Mouse (Mus musculus) left cerebral cortex, postnatal 4 days (tissue): ENCODE measurements around the gene Slc13a1. TPM values are rescaled to one million over a fixed set of nuclear protein-coding genes. Genes with fewer than 3 reads are reported as not detected.
"Not testable (repeated sequence)": the region's sequence is repeated elsewhere in the genome, so short reads cannot be mapped to it uniquely, and the experiment has no call there.

ENCODE experiments used
- DNase-seq: peaks from one replicate; pipeline ENCODE4 v3.0.0-alpha.2; 2022
- intact Hi-C: fragments of 180-260 bp; cut with DNase I; formaldehyde crosslinking; loops from one replicate; pipeline ENCODE4 v1.15.1; 2025
- total RNA-seq, 2 experiments: library from RNA; stranded (reverse); gene quantifications; 2 replicates each; pipeline ENCODE4 v1.2.3; 2021

Gene Slc13a1
- under 1 TPM; 0.52 TPM for total RNA-seq

DNA sequence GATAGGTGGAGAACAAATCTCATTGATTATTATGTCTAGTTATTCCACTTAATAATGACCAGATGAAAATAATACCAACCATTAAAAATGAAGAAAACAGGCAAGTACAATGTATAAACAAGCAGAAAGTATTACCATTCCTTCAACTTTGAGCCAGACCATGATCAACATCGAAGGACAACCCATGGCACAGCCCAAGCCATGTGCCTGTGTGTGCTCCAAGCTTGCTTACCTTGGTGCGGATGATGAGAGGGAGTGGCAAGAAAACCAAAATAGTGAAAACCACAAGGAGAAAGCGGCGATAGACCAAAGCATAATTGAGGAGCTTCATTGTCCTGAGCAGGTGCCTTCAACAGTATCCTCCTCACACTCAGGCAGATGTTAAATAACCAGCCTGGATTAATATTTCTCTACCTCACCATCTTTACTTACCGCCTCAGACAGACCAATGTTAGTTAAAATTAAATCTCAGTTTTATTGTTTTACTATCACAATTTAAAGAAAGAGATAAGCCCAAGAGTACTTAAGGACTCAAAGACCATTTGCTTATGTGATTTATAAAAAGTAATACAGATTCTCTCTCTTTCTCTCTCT is at the start of gene Slc13a1:
TSS of gene Slc13a1 (minus strand) at position 359 of the 594 bp plus-strand sequence.
- DNase-seq = no peak
- intact Hi-C loops = no loop called here

DNA sequence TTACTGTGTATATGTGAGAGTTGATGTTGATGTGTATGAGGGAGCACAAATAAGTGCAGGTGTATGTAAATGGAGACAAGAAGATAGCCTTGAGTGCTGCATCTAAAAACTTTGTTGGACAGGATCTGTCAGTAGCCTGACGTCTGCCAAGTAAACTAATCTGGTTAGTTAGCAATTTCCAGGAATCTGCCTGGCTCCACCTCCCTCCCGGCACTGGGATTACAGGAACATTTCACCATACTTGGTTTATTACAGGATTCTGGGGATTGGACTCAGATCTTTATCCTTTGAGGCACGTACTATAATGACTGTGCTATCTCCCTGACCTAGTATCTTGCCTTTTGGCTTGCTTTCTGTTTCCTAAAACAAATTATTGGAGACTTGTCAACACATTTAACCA is 40.0 kb upstream of the Slc13a1 start:
- intact Hi-C loops = no loop called here
- DNase-seq = no peak

DNA sequence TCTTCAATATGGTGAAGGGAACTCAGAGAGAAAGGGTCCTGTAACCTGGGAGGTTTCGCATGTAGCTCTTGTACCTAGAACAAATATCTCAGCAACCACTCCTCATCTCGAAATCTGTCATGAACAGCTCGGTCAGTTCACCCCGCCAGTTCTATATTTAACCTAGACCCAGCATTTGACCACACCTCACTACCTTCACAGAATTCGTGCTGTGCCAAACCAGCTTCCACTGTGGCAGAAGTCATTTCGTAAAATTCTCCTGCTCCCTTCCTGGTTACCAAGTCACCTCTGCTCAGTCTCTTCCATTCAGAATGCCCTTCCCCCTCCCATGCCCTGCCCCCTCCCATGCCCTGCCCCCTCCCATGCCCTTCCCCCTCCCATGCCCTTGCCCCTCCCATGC is 34.3 kb upstream of the Slc13a1 start:
- intact Hi-C loops = no loop called here
- no peak for DNase-seq

DNA sequence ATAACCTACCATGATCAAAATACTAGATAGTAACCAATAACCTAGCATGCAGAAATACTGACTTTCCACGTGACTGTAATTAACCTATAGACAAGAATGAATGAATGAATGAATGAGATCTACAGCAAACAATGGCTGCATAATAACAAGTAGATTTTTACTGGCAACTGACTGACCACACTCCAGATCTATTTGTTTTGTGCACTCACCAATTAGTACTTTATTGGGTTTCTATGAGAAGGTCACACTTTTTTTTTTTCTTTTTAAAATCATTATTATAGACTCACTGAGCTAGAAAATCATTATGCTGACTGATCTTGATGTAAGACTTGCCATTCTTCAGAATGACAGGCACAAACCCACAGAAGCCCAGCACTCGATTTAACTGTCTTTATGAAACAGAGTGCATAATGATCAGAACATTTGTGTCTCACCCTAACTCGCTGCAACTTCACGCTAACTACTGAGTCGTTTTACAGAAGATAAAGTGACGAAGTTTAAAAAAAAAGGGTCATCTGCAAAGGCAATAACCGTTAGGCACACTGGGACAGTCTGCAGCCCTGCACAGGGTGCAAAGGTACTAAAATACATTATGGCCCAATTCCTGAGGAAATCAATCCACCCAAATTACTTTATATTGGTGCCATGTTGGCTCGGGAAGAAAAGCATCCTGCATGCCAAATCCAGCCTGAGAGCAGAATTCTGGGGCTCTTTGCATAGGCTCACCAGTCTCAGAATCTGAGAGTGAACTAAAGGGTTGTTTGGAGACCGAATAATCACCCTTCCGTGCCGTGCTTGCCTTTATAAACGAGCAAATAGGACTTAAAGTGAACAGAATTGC is 33.0 kb upstream of the Slc13a1 start:
- intact Hi-C loops = no loop called here
- no peak for DNase-seq

DNA sequence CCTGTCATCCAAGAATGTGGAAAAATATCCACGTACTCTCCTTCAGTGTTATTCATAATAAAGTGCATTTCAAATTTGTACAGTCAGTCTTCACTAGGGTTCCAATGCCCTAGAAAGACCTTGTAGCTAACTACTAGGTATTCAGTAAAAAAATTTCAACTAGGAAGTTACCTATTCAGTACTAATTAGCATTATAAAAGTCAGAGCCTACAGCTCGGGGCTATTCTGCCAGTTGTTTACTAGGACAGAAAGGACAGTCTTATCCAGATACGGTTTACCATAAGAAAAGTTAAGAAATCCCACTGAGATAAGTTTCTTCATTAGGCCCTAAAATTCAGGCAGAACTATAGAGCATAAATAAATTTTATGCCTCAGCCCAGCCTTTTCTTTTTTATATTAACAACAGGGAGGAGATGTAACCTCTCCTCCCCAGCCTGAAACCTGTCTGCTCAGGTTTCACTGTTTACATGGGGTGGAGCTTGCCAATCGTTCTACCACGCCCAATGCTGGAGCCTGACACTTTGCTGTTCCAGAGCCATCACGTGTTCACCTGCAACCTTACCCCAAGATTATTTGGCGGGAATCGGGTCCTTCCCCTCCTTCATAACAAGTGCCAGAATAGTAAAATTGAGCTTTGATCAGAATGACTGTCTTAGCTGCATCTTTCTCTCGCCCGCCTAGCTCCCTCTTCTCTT is 29.8 kb upstream of the Slc13a1 start:
- intact Hi-C loops, DNase-seq: not testable (repeated sequence)

DNA sequence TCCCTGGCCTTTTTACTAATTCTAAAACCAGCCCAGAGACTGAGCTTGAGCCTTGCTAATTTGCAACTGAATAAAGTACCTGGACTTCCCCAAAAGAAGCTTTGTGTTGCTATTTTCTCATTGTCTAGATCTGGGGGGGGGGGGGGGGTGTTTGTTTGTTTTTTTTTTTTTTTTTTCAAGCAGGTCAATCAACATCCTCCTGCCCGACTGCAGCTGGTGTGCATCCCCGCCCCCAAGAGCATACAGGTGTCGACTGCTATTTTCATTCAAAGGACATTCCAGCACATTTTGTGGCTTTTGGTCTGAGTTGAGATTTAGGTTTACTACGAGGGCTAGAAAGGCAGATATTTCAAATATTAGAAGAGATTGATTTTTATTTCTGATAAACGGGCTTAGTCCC is 28.5 kb upstream of the Slc13a1 start:
- intact Hi-C loops, DNase-seq: not testable (repeated sequence)

DNA sequence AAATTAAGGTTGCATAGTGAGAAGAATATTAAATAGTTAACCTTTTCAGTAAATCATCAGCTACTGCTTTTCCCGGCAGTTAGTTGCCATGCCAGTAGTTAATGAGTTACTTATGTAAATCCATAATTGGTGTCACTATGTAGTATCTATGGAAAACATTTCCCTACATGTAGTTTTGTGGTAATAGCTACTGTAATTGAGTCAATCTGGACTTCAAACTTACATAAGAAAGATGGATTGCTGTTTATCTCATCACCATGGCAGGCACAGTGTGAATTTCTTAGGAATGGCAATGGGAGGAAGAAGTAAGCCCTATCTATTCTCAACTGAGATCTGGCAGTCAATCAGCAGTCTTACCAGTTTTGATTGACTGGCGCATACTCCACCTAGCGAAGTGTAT is 15.5 kb upstream of the Slc13a1 start:
- DNase-seq = no peak
- intact Hi-C loops = loop anchor here (5.0 kb wide), 1 partner anchor 321 kb away; no protein-coding TSS in a partner anchor

DNA sequence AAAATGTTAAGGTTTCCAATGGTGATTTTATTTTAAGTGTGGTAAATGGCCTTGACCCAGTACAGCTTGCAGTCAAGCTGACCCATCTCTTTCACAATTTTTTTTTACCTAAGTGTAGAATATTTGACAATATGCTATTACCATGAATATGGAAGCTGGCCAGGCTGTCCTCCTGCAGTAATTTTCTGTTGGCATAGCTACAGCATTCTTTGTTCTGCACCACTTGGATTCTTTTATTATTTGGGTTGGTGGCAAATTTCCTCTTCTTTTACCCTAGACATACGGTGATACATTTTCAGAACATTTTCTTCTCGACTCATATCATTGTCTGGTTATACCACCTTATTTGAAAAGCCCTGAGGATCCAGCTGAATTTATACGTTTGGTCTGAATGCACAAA is 7.5 kb upstream of the Slc13a1 start:
- DNase-seq = no peak
- intact Hi-C loops = no loop called here

DNA sequence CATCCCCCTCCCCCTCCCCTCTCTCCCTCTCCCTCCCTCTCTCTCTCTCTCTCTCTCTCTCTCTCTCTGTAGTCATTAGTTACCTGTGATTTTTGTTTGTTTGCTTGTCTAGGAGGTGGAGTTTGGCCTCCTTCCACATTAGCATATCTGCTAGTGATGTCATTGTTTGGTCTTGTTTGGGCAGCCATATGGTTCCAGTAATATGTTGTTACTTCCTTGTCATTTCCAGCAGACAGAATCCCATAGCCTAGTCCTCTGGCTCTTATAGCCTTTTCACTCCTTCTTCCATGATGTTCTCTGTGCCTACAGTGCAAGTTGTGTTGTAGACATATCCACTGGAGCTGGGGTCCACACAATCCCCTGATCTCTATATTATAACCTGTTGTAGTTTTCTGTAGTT is 6.1 kb upstream of the Slc13a1 start:
- intact Hi-C loops = no loop called here
- DNase-seq = no peak

DNA sequence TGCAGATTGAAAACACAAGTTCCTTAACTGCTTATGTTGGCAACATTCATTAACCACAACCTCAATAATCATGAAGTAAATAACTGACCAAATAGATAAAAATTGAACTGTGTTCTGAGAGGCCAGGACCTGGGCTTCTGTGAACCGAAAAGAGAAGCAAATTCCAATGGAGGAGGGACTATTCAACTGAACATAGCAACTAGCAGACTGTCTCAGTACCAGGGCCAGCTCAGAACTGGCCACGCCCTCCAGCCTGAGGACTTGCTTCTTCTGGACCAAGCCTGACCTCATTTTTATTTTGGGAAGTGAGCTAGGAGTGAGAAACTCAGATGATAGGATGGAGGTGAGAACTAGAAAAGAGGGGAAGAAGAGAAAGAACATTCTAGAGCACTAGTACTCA is 4.8 kb upstream of the Slc13a1 start:
- intact Hi-C loops = no loop called here
- no peak for DNase-seq

DNA sequence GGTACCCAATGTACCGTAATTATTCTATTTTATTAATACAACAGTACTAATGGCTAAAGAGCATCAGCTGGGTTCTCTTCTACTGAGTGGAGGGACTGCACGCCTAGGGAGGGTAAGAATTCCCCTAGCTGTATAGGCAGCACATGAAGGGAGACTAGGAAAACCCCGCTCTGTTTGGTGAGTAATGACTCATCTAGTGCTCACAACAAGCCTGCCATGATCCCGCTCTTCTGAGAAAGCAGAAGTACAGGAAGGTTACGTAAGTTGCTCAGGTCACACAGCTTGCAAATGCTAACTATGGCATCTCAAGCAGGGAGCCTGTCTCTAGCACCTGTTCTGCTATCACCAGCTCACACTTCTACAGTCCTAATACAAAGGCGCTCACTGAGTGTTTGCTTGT is 1.1 kb downstream of the Slc13a1 start:
- DNase-seq = no peak
- intact Hi-C loops = no loop called here

DNA sequence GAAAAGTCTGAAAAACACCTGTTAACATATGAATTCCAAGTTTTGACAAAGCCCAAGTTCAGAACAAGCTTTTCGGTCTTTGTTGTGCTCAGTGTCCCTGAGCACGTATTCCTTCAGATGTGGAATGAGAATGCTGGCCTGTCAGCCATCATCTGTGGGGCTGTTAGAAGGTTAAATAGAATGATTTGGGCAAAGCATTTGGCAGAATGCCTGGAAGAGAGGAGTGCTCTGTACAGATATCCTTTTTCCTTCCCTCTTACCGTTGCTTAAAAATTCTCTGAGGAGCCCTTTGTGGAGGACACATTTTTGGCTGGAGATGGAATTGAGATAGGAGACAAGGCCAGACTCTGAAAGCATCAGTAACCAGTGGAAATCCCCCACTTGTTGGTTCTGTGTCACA is 2.6 kb downstream of the Slc13a1 start:
- DNase-seq = no peak
- intact Hi-C loops = no loop called here

DNA sequence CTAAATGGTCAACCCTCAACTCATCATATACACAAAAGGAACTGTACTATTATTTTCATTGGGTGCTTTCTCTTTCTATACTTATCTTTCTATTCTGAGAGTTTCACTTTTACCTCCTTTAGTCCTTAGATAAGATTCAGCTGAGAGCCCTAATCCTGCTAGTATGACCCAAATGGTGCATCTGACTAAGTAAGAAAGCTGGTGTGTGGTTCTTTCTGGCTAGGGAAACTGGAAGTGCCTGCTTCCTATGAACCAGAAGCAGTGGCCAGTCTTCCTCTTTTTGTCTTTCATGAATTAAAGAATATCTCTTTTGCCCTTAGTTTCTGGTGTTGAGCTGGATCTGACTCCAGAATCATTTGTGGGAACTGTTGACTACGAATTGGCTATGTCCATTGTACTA is 8.1 kb downstream of the Slc13a1 start:
- no peak for DNase-seq
- intact Hi-C loops = no loop called here

DNA sequence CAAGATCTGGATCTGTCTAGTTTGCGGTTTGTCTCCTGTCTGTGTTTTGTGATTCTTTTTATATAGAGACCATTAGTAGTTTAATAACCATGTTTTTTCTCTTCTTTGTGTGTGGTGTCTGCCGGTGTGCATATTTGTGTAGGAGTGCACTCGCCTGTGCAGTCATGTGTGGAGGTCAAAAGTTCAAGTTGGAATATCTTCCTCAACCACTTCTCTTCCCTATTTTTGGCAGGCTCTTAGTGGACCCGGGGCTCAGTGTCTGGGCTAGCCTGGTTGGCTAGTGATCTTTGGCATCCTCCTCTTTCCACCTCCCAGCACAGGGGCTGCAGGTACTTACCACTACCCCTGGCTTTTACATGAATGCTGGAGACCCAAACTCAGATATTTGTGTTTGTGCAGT is 13.0 kb downstream of the Slc13a1 start:
- intact Hi-C loops = no loop called here
- DNase-seq = no peak

DNA sequence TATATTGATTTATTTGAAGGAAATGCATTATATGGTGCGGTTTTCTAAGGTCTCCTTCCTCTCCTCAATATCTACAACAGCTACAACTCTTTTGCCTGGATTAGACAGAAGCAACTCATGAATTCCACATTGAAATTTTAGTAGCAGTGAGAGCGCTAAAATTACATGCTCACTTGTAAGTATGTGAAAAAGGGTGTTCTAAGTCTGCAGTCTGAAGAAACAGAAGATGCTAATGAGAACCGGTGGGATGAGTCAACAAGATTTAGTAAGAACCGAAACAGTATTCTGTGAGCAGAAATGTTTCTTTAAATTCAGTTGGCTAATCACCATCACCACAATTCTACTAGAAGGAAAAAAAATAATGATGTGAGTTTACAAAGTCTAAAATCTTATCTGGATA is 34.9 kb downstream of the Slc13a1 start:
- intact Hi-C loops = no loop called here
- no peak for DNase-seq

DNA sequence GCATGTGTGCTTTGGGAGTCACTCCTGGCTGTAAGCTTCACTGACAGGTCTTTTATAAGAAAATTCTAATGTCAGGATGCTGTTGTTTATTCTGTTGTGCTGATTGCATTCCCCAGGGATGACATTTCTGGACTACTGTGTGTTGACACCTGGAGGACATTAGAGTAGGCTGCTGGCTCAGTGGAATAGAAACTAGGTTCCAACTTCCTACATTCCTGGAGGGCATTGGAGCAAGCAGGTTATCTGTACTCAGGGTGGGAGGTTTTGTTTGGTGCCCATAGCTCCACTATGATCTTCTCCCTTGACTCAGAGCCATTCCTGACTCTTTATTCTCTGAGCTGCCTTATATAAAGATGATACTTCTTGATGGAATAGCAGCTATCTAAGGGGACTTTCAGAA is 45.3 kb downstream of the Slc13a1 start:
- intact Hi-C loops = no loop called here
- no peak for DNase-seq

DNA sequence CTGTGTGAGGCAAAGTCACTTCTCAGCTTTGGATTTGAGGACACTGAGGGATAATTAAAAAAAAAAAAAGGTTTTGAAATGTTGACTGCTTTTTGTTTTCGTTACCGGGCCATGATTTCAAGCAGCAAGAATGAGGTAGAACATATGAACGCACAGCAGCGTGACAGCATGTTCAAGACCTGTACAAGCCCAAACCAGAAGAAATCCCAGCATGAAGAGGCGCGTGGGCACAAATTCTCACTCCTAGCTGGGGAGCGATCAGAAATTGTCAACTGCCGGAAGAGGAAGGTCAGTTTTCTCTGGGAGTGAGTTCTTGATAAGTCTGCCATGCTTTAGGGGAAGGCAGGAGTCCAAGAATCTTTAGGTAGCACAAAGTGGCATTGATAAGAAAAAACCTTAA is 56.3 kb downstream of the Slc13a1 start:
- intact Hi-C loops = no loop called here
- peak; percentile 33 for DNase-seq

DNA sequence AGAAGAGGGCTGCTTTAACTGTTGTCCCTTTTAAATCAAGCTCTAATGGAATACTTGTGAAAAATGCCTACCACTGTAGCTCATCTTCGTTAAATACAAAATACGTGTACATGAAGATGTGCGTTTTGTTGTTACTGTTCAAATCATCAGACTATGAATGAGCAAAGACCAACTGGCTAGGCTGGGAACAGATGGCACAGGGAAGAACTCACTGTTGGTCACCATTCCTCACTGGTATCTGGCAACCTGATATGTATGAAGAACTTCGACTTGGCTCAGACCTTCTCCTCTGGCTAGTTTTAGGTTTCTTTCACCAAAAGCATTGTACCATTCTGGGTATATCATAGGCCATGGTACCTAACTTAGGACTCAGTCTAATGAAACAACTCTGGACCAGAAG is 59.4 kb downstream of the Slc13a1 start:
- no peak for DNase-seq
- intact Hi-C loops = no loop called here

DNA sequence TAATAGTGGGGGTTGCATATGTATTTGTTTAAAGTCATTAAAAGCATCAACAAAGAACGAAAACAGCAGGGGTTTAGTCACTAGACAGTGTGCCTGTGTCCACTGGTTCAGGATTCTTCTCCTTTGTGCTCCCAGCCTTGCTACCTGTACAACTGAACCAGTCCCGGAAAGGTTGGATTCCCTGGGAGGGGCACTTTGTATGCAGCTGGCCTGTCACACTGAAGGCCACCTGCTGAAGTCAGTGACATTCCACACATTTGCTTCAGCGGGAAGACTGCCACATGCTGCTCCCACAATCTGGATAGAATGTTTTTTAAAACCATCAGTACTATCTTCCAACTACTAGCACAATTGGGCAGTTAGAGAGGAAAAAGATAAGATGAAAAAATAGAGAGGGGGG is 61.7 kb downstream of the Slc13a1 start:
- intact Hi-C loops = no loop called here

DNA sequence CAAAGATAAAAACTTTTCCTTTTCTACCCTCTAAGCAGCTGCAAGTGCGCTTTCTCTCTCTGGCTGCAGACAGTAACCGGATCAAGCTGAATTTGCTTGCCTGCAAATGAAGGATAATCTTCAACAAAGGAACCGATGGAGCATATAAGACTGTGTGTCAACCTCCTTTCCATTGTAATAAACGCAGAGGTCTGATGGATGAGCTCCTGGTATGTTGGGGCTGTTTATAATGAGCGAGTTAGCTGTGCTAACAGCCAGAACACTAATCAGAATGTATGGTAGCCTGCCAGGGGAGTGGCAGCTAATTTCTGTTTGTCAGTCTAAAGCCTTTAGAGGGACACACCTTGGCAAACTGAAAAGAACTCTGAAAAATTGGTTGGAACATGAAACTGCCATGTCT is 62.2 kb downstream of the Slc13a1 start:
- peak; percentile 30 for DNase-seq
- intact Hi-C loops = no loop called here

More for the DNA sequence above, 61.7 kb downstream of the Slc13a1 start:
- DNase-seq = peak; percentile 64

DNA sequence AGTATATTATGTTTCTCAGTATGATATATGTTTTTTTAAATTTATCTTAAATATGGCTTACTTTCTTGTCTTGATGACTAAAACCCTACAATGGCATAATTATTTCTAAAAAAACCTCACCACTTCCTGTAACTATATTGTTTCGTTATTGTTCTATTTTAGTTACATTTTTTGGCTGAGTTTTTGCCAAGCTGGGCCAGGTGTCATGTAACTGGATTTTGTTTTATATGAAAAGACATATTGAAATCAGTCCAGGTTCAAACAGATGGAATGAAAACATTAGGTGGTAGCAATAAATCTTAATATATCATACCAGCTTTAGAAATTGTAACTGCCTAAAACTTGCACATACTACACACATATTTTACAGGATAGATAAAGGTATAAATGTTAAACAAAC is 66.6 kb downstream of the Slc13a1 start:
- intact Hi-C loops = no loop called here
- peak; percentile 21 for DNase-seq

DNA sequence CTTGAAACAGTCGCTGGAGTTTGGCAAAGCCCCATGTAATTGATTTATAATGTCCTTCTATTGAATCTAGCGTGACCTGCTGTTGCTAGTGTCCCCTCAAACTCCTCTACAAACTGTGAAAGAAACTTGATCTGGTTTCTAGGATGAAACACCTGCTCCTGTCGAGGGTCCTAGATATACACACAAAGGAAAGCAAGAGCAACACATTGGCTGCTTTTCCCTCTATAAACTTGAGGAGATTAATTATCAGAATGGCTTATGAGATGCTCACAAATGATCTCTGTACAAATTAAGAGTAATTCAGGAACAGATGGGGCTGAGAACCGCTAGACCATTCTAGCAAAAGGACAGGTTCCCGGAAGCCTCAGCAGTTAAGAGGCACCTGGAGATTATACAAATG is 67.2 kb downstream of the Slc13a1 start:
- no peak for DNase-seq
- intact Hi-C loops = no loop called here
